Mouse (Mus musculus) cerebellum, adult 2 months (tissue): ENCODE measurements at regions not wholly inside any gene's neighbourhood (a gene's known extent, or its start where the extent isn't known, plus 50 kb on each side); places are given as distances from the start of the nearest gene placed in this dataset.

Experiments used
- DNase-seq, 2 experiments: peaks; one replicate each; pipeline ENCODE4 v3.0.0; 2021
- H3K27ac ChIP-seq: fragments of 200-500 bp; 2 replicates; pipeline ENCODE4 v1.5.1; 2012; ENCODE audit warnings: low read length, control low read depth, inconsistent platforms; ENCODE audit not compliant: insufficient read depth
- H3K27me3 ChIP-seq: fragments of 200-500 bp; 2 replicates; pipeline ENCODE4 v1.6.1; 2012; ENCODE audit warnings: inconsistent platforms, mild to moderate bottlenecking, low read length, moderate library complexity; ENCODE audit not compliant: control insufficient read depth, insufficient read depth
- H3K4me1 ChIP-seq: fragments of 200-500 bp; 2 replicates; pipeline ENCODE4 v1.6.1; 2011; ENCODE audit warnings: low read length; ENCODE audit not compliant: control insufficient read depth, insufficient read depth
- H3K4me3 ChIP-seq: fragments of 200-500 bp; replicated peaks from 2 replicates; pipeline ENCODE3; 2011; ENCODE audit warnings: mild to moderate bottlenecking, low read depth, low read length, control low read depth; ENCODE audit not compliant: insufficient read depth
- CTCF ChIP-seq: fragments of 200-500 bp; IDR thresholded peaks from 2 replicates; pipeline ENCODE4 v1.5.1; 2011; ENCODE audit warnings: low read depth, mild to moderate bottlenecking, control low read depth, low read length, moderate library complexity, borderline replicate concordance; ENCODE audit not compliant: insufficient read depth
- POLR2A ChIP-seq: fragments of 200-500 bp; IDR thresholded peaks from 2 replicates; pipeline ENCODE4 v1.6.1; 2011; ENCODE audit warnings: low read length, control low read depth, borderline replicate concordance; ENCODE audit not compliant: insufficient read depth
- WGBS: fragments of 180-500 bp; shearing (Covaris S2); methylation state at CpG from one replicate; pipeline ENCODE4 v1.1.7; 2018; 5-methylcytosine and 5-hydroxymethylcytosine counted together

- WGBS: 8% methylated on average over 2 of the region's 2 CpGs
- no peaks in the 10 kb centered on the region for H3K27me3 ChIP-seq
- H3K27ac ChIP-seq: no peak overlapping the region
- DNase-seq: peak in 1 of 2 experiments; percentile 20
- H3K4me1 ChIP-seq: no peaks in the 10 kb centered on the region
- H3K4me3 ChIP-seq: no peak overlapping the region
- TF ChIP-seq CTCF (no peak), POLR2A (no peak)
Observed at GRCm38 (mm10) chr3:74138246-74138645, 430.0 kb upstream of the Bche start.

- TF ChIP-seq POLR2A (no peak), CTCF (no peak)
- DNase-seq: no peak
- WGBS: 95% methylated on average over 5 of the region's 5 CpGs
- Histone ChIP-seq H3K27ac (no peak overlapping the region), H3K4me1 (no peaks in the 10 kb centered on the region), H3K27me3 (no peaks in the 10 kb centered on the region), H3K4me3 (no peak overlapping the region)
Observed at GRCm38 (mm10) chr3:74096223-74096622, 388.0 kb upstream of the Bche start.
